Mouse (Mus musculus) C2C12 (cell line): ENCODE data around the gene Ptprm.

Source experiments
- CEBPB ChIP-seq: IDR thresholded peaks from one replicate; pipeline ENCODE4 v1.6.1; 2011; ENCODE audit warnings: low read depth, mild to moderate bottlenecking, control low read depth, moderate library complexity
- CTCF ChIP-seq: IDR thresholded peaks from one replicate; pipeline ENCODE4 v1.5.1; 2011; ENCODE audit not compliant: control insufficient read depth, insufficient read depth, insufficient read length
- MAX ChIP-seq: IDR thresholded peaks from one replicate; pipeline ENCODE4 v1.6.1; 2011; ENCODE audit warnings: mild to moderate bottlenecking, control low read depth
- MYOD1 ChIP-seq: IDR thresholded peaks from one replicate; pipeline ENCODE4 v1.6.1; 2011; ENCODE audit warnings: low read depth; ENCODE audit not compliant: control insufficient read depth, insufficient read length
- USF1 ChIP-seq: IDR thresholded peaks from one replicate; pipeline ENCODE4 v1.6.1; 2011; ENCODE audit warnings: low read depth, mild to moderate bottlenecking, control low read depth, moderate library complexity

DNA sequence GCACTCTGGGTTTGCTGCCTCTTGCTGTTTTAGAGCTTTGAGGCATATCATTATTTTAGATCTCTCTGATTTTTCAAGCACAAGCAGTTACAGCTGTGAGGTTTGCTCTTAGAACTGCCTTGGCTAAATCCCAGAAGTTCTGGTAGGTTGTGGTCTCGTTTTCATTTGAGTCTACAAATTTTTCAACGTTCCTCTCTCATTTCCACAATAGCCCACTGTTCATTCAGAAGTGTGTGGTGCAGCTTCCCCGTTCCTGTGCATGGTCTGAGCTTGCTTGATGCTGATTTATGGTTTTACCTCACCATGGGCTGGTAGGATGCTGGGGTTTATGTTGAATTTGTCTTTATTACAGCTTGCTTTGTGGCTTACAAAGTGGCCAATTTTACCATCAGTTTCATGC, 695.0 kb downstream of the Ptprm start:
- TF ChIP-seq CTCF (no peak), CEBPB (no peak), MYOD1 (no peak), USF1 (no peak), MAX (no peak)
